Mouse (Mus musculus): Measurements from ENCODE around the gene Sash1. TPM values are rescaled to one million over a fixed set of nuclear protein-coding genes. Genes with fewer than 3 reads are reported as not detected.

Sash1 gene
- polyA plus RNA-seq, 1 experiment from 2014 or later: 4.1 TPM

DNA sequence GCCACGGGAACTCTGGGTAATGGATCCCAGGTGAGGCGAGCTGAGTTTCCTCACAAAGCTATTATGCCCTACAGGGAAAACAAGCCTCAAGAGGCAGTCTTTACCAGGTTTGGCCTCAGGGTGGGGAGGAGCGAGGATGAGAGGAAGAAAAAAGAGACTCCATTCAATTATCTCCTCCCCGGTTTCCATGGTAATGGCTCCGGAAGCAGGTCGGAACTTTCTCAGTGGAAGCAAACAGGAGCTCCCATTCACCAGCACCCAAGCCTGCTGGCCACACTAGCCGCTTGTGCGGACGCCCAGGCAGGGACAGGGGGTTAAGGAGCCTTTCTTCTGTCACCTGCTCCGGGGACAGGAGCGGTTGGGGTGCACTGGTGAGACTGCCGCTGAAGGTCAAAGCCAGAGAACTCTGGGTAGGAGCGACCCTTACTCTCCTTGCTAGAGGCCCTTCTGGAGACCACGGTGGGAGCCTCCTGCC, 84.7 kb downstream of the Sash1 start:
- WGBS: 26% methylated on average over 14 of the region's 14 CpGs
- Histone ChIP-seq H3K36me3 (replicated peaks) (peaks cover 36% of the 10 kb centered on the region), H3K4me3 (peak overlapping the region; percentile 39)

DNA sequence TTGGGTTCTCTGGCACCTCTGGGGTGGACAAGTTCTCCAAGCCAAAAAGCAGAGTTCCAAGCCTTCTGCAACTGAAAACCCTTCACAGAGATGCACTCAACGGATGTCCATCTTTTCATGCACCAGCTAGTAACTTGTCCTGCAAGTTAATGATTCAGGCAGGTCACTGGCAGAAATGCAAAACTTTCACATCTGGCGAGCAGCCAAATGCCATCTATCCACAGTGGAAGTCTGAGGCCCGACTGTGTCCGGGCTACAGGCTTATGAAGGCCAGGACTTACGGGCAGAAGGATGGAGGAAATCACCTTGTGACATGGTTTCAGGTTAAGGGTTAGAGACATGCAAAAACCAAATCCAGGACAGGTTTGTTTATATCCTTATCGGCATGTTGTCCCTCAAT, 88.0 kb downstream of the Sash1 start:
- Histone ChIP-seq H3K9me3 (peaks cover 9% of the 10 kb centered on the region), H3K4me3 (no peak overlapping the region), H3K27me3 (replicated peaks; ENCODE audit: low read depth, poor library complexity, severe bottlenecking) (no peaks in the 10 kb centered on the region), H3K36me3 (replicated peaks) (peaks cover 36% of the 10 kb centered on the region), H3K27ac (replicated peaks) (no peak overlapping the region), H3K4me1 (peaks cover 16% of the 10 kb centered on the region)
- no peak for DNase-seq (ENCODE audit: low spot score)
- WGBS: 86% methylated on average over 6 of the region's 6 CpGs

More for the DNA sequence above, 84.7 kb downstream of the Sash1 start:
- H3K4me1 ChIP-seq: peaks cover 35% of the 10 kb centered on the region
- H3K27ac ChIP-seq (replicated peaks): peak overlapping the region; percentile 74
- peak; percentile 58 for DNase-seq (ENCODE audit: low spot score)
- H3K9me3 ChIP-seq: peaks cover 9% of the 10 kb centered on the region
- no peaks in the 10 kb centered on the region for H3K27me3 ChIP-seq (replicated peaks; ENCODE audit: low read depth, poor library complexity, severe bottlenecking)

DNA sequence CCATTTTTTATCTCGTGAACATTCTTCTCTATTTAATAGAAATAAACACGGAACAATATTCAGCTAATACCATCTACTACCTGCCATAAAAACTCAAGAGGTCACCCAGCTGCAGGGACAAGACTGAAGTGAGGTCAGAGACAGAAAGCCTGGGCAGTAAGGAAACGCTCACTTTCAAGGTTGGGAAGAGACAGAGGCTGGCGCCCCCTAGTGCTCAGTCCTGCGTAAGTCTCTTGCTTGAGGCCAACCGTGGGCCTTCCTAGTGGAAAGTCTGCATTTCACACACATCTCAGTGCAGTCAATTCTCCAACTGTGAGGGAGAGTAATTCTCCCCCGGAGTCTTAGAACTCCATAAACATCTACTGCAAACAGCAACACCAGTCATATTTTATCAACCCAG, 90.5 kb downstream of the Sash1 start:
- peak; percentile 75 for DNase-seq (ENCODE audit: low spot score)
- Histone ChIP-seq H3K36me3 (replicated peaks) (peaks cover 29% of the 10 kb centered on the region), H3K27ac (replicated peaks) (no peak overlapping the region), H3K4me3 (no peak overlapping the region), H3K27me3 (replicated peaks; ENCODE audit: low read depth, poor library complexity, severe bottlenecking) (no peaks in the 10 kb centered on the region), H3K4me1 (no peaks in the 10 kb centered on the region), H3K9me3 (peaks cover 9% of the 10 kb centered on the region)
- WGBS: 42% methylated on average over 7 of the region's 7 CpGs

DNA sequence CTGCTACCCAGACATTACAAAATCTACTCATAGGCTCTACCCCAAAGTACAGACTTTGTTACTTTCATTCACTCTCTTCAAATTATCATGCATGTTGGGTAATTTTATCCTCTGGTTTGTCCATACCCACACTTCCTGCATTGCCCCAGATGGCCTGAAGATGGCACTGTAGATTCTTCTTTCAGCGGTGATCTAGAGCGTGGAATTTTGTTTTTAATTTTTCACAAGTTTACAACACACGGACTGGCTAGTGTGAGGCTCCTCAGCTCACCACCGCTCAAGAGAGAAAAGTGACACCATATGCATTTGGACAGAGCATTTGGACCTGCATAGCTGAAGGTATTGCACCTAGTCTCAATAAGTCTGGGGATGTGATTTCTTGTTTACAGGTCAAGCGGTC, 93.5 kb downstream of the Sash1 start:
- no peak overlapping the region for H3K4me3 ChIP-seq
- H3K27ac ChIP-seq (replicated peaks): no peak overlapping the region
- peak; percentile 51 for DNase-seq (ENCODE audit: low spot score)
- 66% methylated on average over 5 of the region's 5 CpGs for WGBS
- peaks cover 11% of the 10 kb centered on the region for H3K36me3 ChIP-seq (replicated peaks)
- H3K9me3 ChIP-seq: no peaks in the 10 kb centered on the region
- H3K27me3 ChIP-seq (replicated peaks; ENCODE audit: low read depth, poor library complexity, severe bottlenecking): no peaks in the 10 kb centered on the region
- peaks cover 9% of the 10 kb centered on the region for H3K4me1 ChIP-seq

DNA sequence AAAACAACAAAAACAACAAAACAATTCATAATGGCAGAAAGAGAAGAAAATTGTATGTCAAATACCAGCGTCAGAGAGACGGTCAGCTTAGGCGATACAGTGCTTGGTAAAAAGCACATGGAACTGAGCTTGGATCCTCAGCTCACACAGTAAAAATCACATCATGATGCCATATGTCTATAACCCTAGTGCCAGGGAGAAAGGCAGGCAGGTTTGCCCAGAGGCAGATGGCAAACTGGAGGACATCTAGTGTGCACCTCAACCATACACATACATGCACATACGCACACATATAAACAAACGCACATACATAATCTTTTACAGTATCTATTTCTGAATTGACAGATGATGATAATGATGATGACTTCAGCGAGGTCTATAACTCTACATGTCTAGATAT, 96.8 kb downstream of the Sash1 start:
- Histone ChIP-seq H3K27ac (replicated peaks) (no peak overlapping the region), H3K4me1 (peaks cover 34% of the 10 kb centered on the region), H3K9me3 (no peaks in the 10 kb centered on the region), H3K4me3 (no peak overlapping the region), H3K36me3 (replicated peaks) (peaks cover 26% of the 10 kb centered on the region), H3K27me3 (replicated peaks; ENCODE audit: low read depth, poor library complexity, severe bottlenecking) (no peaks in the 10 kb centered on the region)
- WGBS: 95% methylated on average over 6 of the region's 6 CpGs
- DNase-seq (ENCODE audit: low spot score): no peak

DNA sequence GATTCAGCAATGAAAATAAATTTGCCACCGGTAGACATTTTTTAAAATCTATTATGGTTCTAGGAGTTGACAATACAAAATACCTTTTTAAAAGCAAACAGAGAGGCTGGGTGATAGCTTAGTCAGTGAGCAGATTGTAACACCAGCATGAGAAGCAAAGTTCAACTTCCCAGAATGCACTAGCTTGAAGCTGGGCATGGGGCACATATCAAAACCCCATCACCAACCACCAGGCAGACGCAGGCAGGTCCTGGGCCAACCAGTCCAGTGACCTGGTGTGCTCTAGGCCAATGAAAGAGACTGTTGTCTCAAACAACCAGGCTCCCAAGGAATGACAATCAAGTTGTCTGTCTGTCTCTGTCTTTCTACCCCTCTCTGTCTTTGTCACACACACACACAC, 98.6 kb downstream of the Sash1 start:
- H3K4me3 ChIP-seq: no peak overlapping the region
- DNase-seq (ENCODE audit: low spot score): no peak
- no peak overlapping the region; the same call in 1 of the 2 replicates for H3K27ac ChIP-seq (replicated peaks)
- H3K36me3 ChIP-seq (replicated peaks): peaks cover 34% of the 10 kb centered on the region
- no peaks in the 10 kb centered on the region for H3K27me3 ChIP-seq (replicated peaks; ENCODE audit: low read depth, poor library complexity, severe bottlenecking)
- no peaks in the 10 kb centered on the region for H3K9me3 ChIP-seq
- peaks cover 34% of the 10 kb centered on the region for H3K4me1 ChIP-seq
- 57% methylated on average over 2 of the region's 2 CpGs for WGBS

DNA sequence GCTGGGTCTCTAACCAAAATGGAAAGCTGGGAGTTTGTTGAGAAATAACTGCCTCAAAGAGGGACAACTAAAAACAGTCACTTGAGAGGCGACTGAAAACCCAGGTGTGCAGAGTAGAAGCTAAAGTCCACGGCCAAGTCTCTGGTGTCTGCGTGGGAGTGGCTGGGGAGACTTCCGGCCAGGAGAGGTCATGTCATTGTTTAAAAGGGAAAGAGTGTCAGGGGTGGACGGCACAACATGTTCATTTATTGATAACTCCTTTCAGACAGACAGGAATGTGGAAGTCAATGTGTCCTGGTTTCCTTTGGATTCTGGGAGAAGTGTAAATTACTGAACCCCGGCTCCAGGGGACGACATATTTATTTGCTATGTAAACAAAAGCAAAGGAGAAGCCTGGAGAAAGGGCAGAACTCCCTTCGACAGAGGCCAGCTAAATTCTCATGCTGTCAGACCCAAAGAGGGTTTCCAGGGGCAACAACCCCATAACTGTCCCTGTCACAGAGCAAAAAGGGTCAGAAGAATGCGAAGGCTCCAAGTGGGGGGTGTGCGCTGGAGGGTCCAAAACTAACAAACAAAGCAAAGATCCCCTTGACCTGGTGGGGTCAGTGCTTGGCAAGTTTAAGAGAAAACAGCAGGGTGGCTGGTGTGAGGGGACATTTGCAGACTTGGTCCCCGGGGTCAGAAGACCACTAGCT, 100.3 kb downstream of the Sash1 start:
- Histone ChIP-seq H3K4me1 (peaks cover 34% of the 10 kb centered on the region), H3K27me3 (replicated peaks; ENCODE audit: low read depth, poor library complexity, severe bottlenecking) (no peaks in the 10 kb centered on the region), H3K27ac (replicated peaks) (peak overlapping the region; percentile 48), H3K9me3 (no peaks in the 10 kb centered on the region), H3K36me3 (replicated peaks) (peaks cover 42% of the 10 kb centered on the region), H3K4me3 (no peak overlapping the region)
- WGBS: 37% methylated on average over 11 of the region's 11 CpGs
- peak; percentile 41 for DNase-seq (ENCODE audit: low spot score)

DNA sequence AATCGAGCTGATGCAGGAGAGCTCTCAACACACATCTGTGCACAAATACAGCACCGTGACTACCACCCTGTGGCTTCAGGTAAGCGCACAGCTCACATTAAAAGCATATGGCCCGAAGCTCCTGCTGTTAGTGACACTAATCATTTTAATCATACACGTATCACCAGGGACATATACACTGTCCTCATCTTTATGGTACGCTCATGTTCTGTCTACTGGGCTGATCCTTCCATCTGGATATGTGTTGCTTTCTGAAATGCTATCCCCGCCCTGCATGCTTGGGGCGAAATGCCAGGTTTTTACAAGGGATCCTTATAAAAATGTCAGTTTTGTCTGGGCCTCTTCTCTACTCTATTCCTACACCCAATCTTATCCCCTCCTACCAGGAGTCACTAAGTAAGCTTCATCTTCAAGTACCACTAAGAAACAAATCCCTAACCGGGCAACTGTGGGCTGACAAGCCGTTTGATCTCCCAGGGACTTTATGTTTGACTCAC, 103.9 kb downstream of the Sash1 start:
- no peak overlapping the region for H3K4me3 ChIP-seq
- no peak for DNase-seq (ENCODE audit: low spot score)
- peaks cover 20% of the 10 kb centered on the region for H3K4me1 ChIP-seq
- H3K9me3 ChIP-seq: no peaks in the 10 kb centered on the region
- peaks cover 63% of the 10 kb centered on the region for H3K36me3 ChIP-seq (replicated peaks)
- H3K27me3 ChIP-seq (replicated peaks; ENCODE audit: low read depth, poor library complexity, severe bottlenecking): no peaks in the 10 kb centered on the region
- H3K27ac ChIP-seq (replicated peaks): no peak overlapping the region
- WGBS: 87% methylated on average over 10 of the region's 10 CpGs

DNA sequence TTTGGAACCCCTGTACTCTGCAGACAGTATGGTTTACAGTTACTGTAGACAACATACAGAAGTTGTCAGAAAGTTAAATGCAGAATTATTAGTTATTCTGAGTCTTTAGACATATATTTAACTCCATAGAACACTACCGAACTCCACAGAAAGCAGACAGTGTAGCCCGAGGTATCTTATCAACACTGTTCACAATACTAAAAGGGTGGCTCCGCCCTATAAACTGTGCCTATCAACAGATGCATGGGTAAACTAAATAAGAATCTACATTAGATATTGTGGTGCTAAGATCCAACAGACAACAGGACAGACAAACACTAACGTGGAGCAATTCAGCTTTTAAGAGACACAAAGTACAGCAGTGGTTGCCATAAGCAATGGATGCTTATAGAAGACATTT, 106.0 kb downstream of the Sash1 start:
- WGBS: 95% methylated on average over 4 of the region's 4 CpGs
- Histone ChIP-seq H3K9me3 (peaks cover 5% of the 10 kb centered on the region; the same call in 1 of the 2 replicates), H3K27me3 (replicated peaks; ENCODE audit: low read depth, poor library complexity, severe bottlenecking) (no peaks in the 10 kb centered on the region), H3K27ac (replicated peaks) (no peak overlapping the region), H3K4me3 (no peak overlapping the region), H3K4me1 (no peaks in the 10 kb centered on the region), H3K36me3 (replicated peaks) (peaks cover 73% of the 10 kb centered on the region)
- DNase-seq (ENCODE audit: low spot score): no peak

DNA sequence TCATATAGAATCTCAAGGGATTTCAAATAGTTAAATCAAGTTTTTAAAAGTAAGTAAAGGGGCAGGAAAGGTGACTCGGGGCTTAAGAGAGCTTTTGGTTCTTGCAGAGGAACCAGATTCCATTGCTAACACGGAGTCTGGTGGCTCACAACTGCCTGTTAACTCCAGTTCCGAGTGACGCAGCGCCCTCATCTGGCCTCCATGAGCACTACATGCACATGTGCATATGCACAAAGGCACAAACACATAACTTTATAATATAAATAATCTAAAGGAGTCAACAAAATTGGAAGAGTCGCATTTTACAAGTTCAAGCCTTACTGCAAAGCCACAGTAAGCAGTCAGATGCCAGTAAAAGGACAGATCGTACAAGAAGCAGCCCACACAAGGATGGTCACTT, 107.0 kb downstream of the Sash1 start:
- Histone ChIP-seq H3K36me3 (replicated peaks) (peaks cover 63% of the 10 kb centered on the region), H3K27me3 (replicated peaks; ENCODE audit: low read depth, poor library complexity, severe bottlenecking) (no peaks in the 10 kb centered on the region), H3K27ac (replicated peaks) (no peak overlapping the region), H3K9me3 (peaks cover 5% of the 10 kb centered on the region; the same call in 1 of the 2 replicates), H3K4me3 (no peak overlapping the region), H3K4me1 (no peaks in the 10 kb centered on the region)
- DNase-seq (ENCODE audit: low spot score): no peak
- WGBS: 90% methylated on average over 7 of the region's 7 CpGs

DNA sequence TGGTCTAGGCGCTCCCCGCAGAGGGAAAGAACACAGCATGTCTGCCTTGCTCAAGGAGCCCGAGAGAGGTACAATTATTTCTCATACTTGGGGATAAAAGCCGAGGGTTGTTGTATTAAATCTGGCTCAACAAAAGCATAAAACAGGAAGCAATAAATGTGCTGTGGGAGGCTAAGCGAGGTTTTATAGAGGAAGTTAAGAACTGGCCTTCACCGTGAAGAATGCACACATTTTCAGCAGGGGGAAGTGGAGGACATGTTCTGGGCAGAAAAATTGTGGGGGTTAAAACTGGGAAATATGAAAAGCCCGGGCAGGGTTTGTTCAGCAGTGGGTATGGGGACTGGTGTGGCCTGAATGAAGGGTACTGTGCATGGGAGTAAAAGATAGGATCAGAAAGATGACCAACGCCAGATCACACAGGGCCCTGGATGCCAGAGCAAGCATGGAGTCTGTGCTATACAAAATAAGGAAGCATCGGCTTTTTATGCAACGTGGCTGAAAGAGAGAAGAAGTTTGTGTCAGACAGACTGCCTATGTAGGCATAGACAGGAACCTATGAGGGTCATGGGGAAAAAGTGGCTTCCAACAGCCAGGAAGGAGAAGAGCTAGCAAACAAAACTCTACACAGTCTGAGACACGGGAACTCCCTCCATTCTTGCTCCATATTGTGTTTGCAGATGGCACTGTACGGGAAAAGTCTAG, 108.2 kb downstream of the Sash1 start:
- H3K36me3 ChIP-seq (replicated peaks): peaks cover 57% of the 10 kb centered on the region

DNA sequence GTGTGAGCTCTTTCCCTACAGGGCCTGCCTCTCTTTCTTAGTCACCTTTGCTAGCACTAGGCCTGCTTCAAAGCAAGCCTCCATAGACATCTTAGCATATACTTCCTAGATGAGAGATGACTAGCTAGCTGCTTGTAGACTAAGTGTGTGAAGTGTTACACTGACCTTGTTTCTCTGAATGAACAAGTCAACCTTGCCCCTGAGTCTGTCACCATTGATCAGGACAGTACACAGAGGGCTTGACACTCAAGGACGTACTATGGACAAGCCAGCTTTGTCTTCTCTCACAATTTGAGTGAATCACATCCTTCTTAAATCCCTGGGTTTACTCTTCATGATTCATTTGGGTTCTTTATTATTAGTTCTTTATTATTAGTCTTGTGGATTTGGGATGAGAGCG, 109.1 kb downstream of the Sash1 start:
- no peak for DNase-seq (ENCODE audit: low spot score)
- peaks cover 5% of the 10 kb centered on the region; the same call in 1 of the 2 replicates for H3K9me3 ChIP-seq
- H3K4me3 ChIP-seq: no peak overlapping the region
- no peaks in the 10 kb centered on the region for H3K27me3 ChIP-seq (replicated peaks; ENCODE audit: low read depth, poor library complexity, severe bottlenecking)
- H3K27ac ChIP-seq (replicated peaks): no peak overlapping the region
- H3K4me1 ChIP-seq: no peaks in the 10 kb centered on the region
- peaks cover 60% of the 10 kb centered on the region for H3K36me3 ChIP-seq (replicated peaks)
- WGBS: 93% methylated on average over 2 of the region's 2 CpGs

More for the DNA sequence above, 108.2 kb downstream of the Sash1 start:
- Histone ChIP-seq H3K27me3 (replicated peaks; ENCODE audit: low read depth, poor library complexity, severe bottlenecking) (no peaks in the 10 kb centered on the region), H3K4me3 (no peak overlapping the region), H3K27ac (replicated peaks) (no peak overlapping the region), H3K4me1 (no peaks in the 10 kb centered on the region), H3K9me3 (peaks cover 5% of the 10 kb centered on the region; the same call in 1 of the 2 replicates)
- no peak for DNase-seq (ENCODE audit: low spot score)
- WGBS: 94% methylated on average over 12 of the region's 12 CpGs

DNA sequence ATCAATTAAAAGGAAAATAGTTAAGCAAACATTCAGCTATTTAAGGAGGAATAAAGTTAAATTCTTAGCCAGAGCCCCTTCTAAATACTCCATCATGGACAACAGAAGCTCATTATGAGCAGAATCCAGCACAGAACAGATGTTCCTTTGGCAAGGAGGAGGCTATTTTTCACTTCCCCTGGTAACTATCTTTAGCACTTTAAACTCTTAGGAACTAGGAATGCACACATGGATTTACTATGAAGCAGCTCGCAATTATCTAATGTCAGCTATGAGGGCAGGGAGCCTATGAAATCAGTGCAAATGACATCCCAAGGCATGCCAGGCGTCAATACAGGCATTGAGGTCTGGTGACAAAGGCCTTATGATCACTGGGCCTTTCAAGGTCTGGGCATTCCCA, 110.1 kb downstream of the Sash1 start:
- peaks cover 62% of the 10 kb centered on the region for H3K36me3 ChIP-seq (replicated peaks)
- no peak overlapping the region for H3K27ac ChIP-seq (replicated peaks)
- H3K27me3 ChIP-seq (replicated peaks; ENCODE audit: low read depth, poor library complexity, severe bottlenecking): no peaks in the 10 kb centered on the region
- H3K9me3 ChIP-seq: peaks cover 5% of the 10 kb centered on the region; the same call in 1 of the 2 replicates
- WGBS: 94% methylated on average over 2 of the region's 2 CpGs
- no peak overlapping the region for H3K4me3 ChIP-seq
- DNase-seq (ENCODE audit: low spot score): no peak
- H3K4me1 ChIP-seq: no peaks in the 10 kb centered on the region
